Mouse (Mus musculus) pancreas, adult 10 weeks (tissue): ENCODE measurements around the gene Sh3yl1. TPM values are rescaled to one million over a fixed set of nuclear protein-coding genes. Genes with fewer than 3 reads are reported as not detected.

Source experiments
- polyA plus RNA-seq: library from polyadenylated mRNA; stranded (reverse); fragments of 350-450 nt; fragmentation: Illumina TruSeq; extraction: RNeasy Lipid Tissue Mini Kit (QIAGEN cat#74804); gene quantifications from one replicate; pipeline ENCODE4 v1.2.3, GENCODE M21; 2015; ENCODE audit warnings: low read depth, low replicate concordance; ENCODE audit not compliant: insufficient read depth

Gene Sh3yl1
- polyA plus RNA-seq: 3.0 TPM

GRCm38 (mm10) chr12:30911261-30912047 lies at the start of gene Sh3yl1, which contains the start of gene Acp1:
Gene Sh3yl1, plus strand, starts transcription at chr12:30911668.
Gene Acp1, minus strand, starts transcription at chr12:30911589.

GRCm38 (mm10) chr12:30883986-30884621 lies 27.4 kb upstream of the Sh3yl1 start, which contains the start of gene Alkal2:
Gene Alkal2, plus strand, starts transcription at chr12:30884322.

Other genes starting within 250 kb of the Sh3yl1 start
- gene Alkal2, start 27.3 kb upstream of the Sh3yl1 start, polyA plus RNA-seq: 0.92 TPM
- gene Acp1, start 79 bp upstream of the Sh3yl1 start, polyA plus RNA-seq: 7.9 TPM
- 4.3 TPM for gene Fam110c, start 162.2 kb downstream of the Sh3yl1 start, polyA plus RNA-seq